Mouse (Mus musculus) kidney, postnatal 4 days (tissue): Measurements from ENCODE around the gene Plxdc1.
A peak's percentile ranks its signal among the peaks of the same experiment; 100 is the strongest.

Source experiments
- DNase-seq, 2 experiments: peaks; one replicate each; pipeline ENCODE4 v3.0.0; 2021; ENCODE audit warnings: mixed read lengths in 2 of 2

Gene Plxdc1

GRCm38 (mm10) chr11:98016177-98016576, 29.9 kb upstream of the Plxdc1 start:
- DNase-seq, result no peak

DNA sequence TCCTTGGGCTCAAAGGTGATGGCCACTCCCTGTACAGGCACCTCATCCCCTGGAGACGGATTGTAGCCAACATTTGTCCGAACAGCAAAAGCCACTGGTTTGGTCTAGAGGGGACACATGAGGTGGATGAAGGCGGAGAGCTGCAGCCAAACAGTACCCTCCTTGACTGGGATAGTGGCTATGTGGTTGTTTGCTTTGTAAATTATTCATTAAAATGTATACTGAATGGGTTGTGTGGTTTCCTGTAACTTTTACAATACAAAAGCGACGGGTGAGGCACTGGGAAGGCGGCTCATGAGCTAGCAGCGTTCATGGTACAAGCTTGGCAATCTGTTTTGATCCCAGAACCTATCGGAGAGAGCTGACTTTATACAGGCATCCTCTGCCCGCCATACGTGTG, 26.6 kb upstream of the Plxdc1 start:
- DNase-seq, result no peak

GRCm38 (mm10) chr11:98011716-98012115, 25.5 kb upstream of the Plxdc1 start:
- no peak for DNase-seq

DNA sequence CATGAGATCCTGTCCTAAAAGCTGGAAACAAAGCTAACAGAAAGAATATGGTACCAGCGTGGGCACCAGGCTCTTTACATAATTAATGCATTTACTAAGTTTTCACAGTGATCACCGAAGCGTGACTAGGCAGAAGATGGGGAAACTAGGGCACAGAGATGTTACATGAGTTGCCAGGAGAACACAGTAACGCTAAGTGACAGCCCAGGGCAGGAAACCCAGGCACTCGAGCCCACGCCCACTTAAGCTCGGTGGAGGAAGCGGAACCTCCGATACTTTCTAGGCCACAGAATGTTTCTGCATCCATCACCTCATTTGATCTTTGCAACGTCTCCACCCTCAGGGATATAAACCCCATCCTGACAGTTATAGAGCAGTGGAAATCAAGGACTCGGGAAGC, 21.8 kb upstream of the Plxdc1 start:
- no peak for DNase-seq

- DNase-seq, result no peak
Observed at GRCm38 (mm10) chr11:98005686-98006085, 19.4 kb upstream of the Plxdc1 start.

- peak in 1 of 2 experiments; percentile 58 for DNase-seq
Observed at GRCm38 (mm10) chr11:98005076-98005475, 18.8 kb upstream of the Plxdc1 start.

GRCm38 (mm10) chr11:98004161-98004560, 17.9 kb upstream of the Plxdc1 start:
- no peak for DNase-seq

DNA sequence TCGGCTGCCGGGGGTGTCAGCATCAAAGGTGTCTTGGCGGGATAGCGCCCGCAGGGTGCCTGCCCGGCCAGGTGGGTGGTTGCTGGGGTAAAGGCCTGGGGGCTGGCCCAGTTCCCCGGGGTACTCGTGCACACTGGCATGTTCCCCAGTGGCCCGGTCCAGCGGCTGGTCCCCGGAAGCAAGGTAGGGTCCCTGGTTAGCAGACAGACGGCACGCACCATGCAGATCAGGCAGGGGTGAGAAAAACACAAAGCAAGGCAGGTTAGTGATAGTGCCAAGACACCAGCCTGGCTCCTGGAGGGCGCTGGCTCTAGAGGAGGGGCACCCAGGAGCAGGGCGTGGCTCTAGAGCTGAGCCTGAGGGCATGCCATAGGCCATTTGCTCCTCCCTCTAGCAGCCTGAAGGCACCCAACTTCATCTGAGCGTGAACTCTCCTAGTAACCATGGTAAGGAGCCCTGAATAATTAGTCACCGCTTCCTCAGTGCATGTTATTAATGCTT, 17.0 kb upstream of the Plxdc1 start:
- DNase-seq, result peak in 1 of 2 experiments; percentile 58

DNA sequence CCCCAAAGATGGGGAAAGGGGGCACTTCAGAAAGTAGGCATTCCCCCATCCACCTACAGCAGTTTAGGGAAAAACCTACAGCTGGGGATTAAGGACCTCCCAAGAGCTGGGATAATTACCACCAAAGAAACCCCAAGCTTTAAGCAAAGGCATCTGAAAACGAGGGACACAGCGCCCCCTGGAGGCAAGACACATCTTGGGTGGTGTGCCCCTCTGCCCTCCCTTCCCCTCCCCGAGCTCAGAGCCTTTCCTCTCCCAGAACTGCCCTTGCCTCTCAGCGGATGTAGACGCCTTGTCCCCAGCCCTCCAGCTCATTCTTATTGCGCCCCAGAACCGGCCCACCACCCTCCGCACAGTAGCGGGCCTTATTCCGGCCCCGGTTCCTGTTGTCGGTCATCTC, 16.4 kb upstream of the Plxdc1 start:
- peak; percentile 90 to 92 for DNase-seq

GRCm38 (mm10) chr11:98001986-98002385, 15.7 kb upstream of the Plxdc1 start:
- DNase-seq, result no peak

GRCm38 (mm10) chr11:98001351-98001824, 15.1 kb upstream of the Plxdc1 start:
- no peak for DNase-seq

DNA sequence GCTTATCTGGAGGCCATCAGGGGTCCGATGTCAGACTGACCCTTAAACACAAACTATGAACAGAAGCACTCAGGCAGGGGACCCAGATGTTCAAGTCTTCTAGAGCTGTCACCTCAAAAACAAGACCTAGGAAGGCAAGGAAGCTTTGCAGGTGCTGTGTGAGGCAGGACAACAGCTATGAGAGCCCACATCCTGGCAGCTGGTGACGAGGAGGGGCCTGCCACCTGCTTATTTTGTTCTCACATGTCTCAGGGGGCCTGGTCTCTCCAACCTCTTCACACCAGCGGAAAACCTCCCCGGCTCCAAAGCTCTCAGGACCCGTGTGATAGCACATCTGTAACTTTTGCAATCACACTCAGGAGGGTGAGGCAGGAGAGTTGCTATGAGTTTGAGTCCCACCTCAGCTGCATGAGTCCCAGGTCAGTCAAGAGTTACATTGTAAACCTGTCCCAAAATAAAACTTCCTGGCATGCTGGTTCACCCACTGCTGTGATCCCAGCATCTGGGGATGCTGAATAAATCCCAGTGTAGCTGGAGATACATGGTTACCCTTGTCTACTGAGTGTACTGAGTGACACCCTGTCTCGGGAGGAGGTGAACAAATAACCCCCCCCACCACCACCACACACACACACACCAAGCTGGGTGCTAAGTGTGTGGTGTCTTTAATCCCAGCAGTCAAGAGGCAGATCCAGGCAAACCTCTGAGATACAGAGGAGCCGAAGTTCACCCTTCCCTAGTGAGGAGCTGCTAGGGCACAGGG, 14.3 kb upstream of the Plxdc1 start:
- DNase-seq, result no peak

DNA sequence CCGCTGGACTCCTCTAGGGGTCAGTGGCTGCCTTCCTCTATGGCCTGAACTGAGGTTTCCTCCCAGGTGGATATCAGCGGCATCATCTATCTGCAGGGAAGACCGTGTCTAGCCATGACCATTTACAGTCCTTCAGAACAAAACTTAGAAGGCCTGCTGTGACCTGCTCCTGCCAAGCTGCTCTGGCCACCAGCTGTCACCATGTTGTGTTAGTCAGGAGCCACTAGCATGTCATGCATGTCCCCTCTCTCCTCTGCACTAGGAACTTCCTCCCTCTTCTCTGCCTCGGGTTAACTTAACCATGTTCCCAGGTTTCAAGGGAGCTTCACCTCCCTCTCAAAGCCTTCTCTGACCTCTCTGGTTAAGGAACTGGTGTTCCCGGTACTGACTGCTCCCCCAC, 13.5 kb upstream of the Plxdc1 start:
- no peak for DNase-seq

GRCm38 (mm10) chr11:97998898-97999608, 12.8 kb upstream of the Plxdc1 start:
- no peak for DNase-seq

DNA sequence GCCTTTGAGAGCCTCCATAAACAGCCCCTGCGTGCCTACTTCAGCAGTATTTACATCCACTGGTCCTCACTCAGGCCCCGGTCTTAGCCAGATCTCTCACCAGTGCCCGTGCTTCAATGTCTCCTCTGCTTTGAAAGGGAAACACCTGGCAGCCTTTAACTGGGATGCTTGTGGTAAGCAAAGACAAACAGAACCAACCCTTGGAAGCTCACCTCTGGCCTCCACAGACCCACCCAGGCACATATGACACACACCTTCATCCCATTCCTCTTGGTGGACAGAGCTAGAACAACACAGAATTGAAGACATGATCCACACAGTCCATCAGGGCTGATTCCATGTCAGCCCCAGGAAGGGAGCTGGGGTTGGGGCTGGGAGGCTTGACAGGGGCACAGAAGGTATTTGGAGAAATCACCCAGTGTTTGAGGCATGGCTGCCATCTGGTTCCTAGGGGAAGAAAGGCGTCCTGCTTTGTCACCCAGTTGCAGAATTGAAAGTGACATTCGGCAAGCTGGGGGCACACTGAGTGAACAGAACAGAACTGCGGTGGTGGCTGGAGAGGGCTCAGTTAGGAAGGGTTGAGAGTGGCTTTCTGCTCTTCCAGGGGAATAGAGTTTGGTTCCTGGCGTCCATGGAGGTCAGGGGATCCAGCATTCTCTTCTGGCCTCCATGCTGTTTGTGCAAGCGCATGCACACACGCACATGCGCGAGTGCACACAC, 12.0 kb upstream of the Plxdc1 start:
- DNase-seq, result no peak

DNA sequence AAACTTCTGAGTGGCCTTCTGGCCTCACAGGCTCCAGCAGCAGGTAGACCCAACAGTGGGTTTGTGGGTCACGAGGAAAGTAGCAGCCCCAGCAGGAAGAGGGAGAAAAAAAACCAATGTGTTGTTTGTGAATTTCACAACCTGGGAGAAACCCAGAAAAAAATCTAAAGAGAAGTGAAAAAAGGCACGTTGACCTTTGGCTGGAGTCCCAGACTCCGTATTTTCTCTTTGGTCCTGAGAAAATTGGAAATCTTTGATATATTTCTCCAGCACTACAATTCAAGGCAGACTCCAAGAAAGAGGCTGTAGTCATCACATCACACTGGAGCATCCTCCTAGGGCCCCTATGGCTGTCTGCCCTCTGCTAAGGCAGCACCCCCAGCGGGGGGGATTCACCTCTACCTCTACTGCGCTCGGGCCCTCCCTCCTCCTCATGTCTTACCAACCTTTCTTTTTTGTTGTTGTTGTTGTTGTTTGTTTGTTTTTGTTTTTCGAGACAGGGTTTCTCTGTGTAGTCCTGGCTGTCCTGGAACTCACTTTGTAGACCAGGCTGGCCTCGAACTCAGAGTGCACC, 11.2 kb upstream of the Plxdc1 start:
- DNase-seq, result no peak

- DNase-seq, result no peak
Observed at GRCm38 (mm10) chr11:97996691-97997090, 10.4 kb upstream of the Plxdc1 start.

- peak; percentile 70 to 76 for DNase-seq
Observed at GRCm38 (mm10) chr11:97995564-97996288, 9.5 kb upstream of the Plxdc1 start, which contains the start of gene Arl5c. Gene Arl5c, minus strand, starts transcription at chr11:97996181.

DNA sequence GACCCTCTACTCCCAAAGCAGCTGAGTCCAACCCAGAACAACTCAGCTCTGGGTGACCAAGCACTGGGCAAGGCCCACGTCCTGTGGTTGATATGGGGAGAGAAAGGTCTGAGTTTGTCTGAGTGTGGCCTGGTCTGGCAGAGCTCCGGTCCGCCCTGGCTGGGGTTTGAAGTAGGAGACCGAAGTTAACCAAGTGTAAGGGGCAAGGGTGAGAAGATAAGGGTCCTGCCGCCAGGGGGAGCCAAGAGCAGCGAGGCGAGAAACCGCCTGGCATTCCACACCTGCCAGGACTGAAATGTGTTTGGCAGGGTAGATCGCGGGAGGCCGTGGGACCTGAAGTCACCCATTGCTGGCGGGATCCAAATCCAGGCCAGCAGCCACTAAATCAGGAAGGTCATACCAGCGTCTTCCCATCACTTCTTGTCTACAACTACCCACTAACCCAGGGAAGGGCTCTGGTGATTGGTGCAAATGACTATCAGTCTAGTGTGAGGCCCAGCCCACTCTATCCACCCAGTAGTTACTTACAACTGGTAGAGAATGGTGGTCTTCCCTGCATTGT, 8.4 kb upstream of the Plxdc1 start:
- peak; percentile 88 to 90 for DNase-seq

- DNase-seq, result peak; percentile 88 to 92
Observed at GRCm38 (mm10) chr11:97988530-97989096, 2.4 kb upstream of the Plxdc1 start.
